Mouse (Mus musculus) common myeloid progenitor, adult 5-6 weeks (primary cell): ENCODE results near the gene Evx1. TPM values are rescaled to one million over a fixed set of nuclear protein-coding genes. Genes with fewer than 3 reads are reported as not detected.
"Not testable (repeated sequence)": the region's sequence is repeated elsewhere in the genome, so short reads cannot be mapped to it uniquely, and the experiment has no call there.

Experiments
- ATAC-seq: replicated peaks from 2 replicates; pipeline ENCODE4 v1.8.0; 2016; ENCODE audit warnings: low read depth, mild to moderate bottlenecking, moderate TSS enrichment, inconsistent platforms; ENCODE audit not compliant: poor library complexity, severe bottlenecking
- total RNA-seq: library from RNA; stranded (forward); fragments of 200-1000, 187-1606 nt; gene quantifications from 2 replicates; pipeline ENCODE4 v1.2.3, GENCODE M21; 2017

The Evx1 gene
- total RNA-seq, 1 experiment from 2014 or later, result not detected

- ATAC-seq, result no peak
Observed at GRCm38 (mm10) chr6:52319956-52320690, 6.8 kb downstream of the Evx1 start.

- no peak for ATAC-seq
Observed at GRCm38 (mm10) chr6:52320966-52321825, 7.9 kb downstream of the Evx1 start.

DNA sequence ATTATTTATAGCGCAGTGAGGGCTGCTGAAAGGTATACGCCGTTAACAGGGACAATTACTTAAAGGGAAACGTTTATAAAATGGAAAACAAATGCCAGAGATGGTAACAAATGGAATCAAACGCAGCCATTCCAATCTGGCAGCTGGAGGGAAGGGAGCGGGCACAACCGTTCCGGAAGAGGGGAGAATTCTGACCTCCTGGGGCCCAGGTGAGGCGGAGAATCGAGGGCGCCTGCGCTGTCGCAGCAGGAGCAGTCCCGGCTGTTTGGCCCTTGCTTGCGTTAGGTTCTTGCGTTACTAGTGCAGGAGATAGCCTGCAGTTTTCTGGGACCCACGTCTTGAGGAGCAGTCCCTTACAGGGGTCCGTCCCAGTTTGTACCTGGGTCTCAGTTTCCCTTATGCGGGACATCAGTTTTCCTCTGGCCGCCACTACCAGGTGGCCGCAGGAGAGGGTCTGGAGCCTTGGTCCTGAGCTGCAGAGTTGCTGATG, 8.6 kb downstream of the Evx1 start:
- no peak for ATAC-seq

GRCm38 (mm10) chr6:52322721-52323215, 9.5 kb downstream of the Evx1 start:
- ATAC-seq, result no peak

GRCm38 (mm10) chr6:52323292-52323691, 10.0 kb downstream of the Evx1 start:
- no peak for ATAC-seq

DNA sequence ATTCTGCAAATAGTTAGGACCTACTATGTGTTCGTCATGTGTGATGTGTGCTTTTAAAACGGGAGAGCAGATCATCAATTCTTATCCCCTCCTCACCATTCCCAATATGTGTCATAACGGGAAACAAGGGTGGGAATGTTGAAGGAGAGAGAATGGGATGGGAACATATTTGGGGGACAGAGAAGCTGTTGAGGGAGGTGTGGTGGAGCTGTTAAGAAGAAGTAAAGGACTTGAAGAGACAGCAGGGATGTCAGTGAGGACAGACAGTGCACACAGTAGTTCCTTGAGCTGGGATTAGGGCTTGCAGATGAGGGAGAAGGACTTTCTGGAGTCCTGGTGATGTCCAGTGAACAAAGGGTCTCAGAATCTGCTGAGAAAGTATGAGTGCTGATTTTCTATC, 10.8 kb downstream of the Evx1 start:
- no peak for ATAC-seq

GRCm38 (mm10) chr6:52346816-52347215, 33.5 kb downstream of the Evx1 start:
- not testable (repeated sequence) for ATAC-seq

- ATAC-seq, result no peak
Observed at GRCm38 (mm10) chr6:52366021-52366420, 52.7 kb downstream of the Evx1 start.

GRCm38 (mm10) chr6:52366533-52366932, 53.2 kb downstream of the Evx1 start:
- ATAC-seq, result no peak

GRCm38 (mm10) chr6:52367067-52367466, 53.8 kb downstream of the Evx1 start:
- no peak for ATAC-seq

Other genes with a start within 250 kb of the Evx1 start
- gene Hoxa1, start 155.2 kb upstream of the Evx1 start, total RNA-seq, result not detected in 2 replicates
- not detected in 2 replicates for gene Hoxa2, start 148.7 kb upstream of the Evx1 start, total RNA-seq
- gene 5730596B20Rik, start 136.0 kb upstream of the Evx1 start, total RNA-seq, result not detected in 2 replicates
- gene Hoxa4, start 121.7 kb upstream of the Evx1 start, total RNA-seq, result 0.27 and 1.5 TPM in 2 replicates
- 3.6 and 3.9 TPM in 2 replicates for gene Hoxa5, start 108.9 kb upstream of the Evx1 start, total RNA-seq
- gene Hoxa6, start 104.8 kb upstream of the Evx1 start, total RNA-seq, result 3.0 TPM in 1 of 2 replicates, not detected in the other
- 1.1 and 2.8 TPM in 2 replicates for gene Hoxa3, start 100.2 kb upstream of the Evx1 start, total RNA-seq
- not detected in 2 replicates for gene Gm28308, start 100.2 kb upstream of the Evx1 start, total RNA-seq
- 10.6 and 17.7 TPM in 2 replicates for gene Hoxa7, start 91.6 kb upstream of the Evx1 start, total RNA-seq
- gene Hoxa9, start 82.4 kb upstream of the Evx1 start, total RNA-seq, result 46.4 and 56.2 TPM in 2 replicates
- 1.6 and 2.3 TPM in 2 replicates for gene Hoxa10, start 72.6 kb upstream of the Evx1 start, total RNA-seq
- gene Hoxa11, start 67.7 kb upstream of the Evx1 start, total RNA-seq, result not detected in 2 replicates
- not detected in 2 replicates for gene Hoxa13, start 52.6 kb upstream of the Evx1 start, total RNA-seq